Mouse (Mus musculus) cerebellum, adult 8-10 months (tissue): Measurements from ENCODE around the gene Ccl4.

Source experiments
- DNase-seq: peaks from one replicate; pipeline ENCODE4 v3.0.0; 2022

The Ccl4 gene

DNA sequence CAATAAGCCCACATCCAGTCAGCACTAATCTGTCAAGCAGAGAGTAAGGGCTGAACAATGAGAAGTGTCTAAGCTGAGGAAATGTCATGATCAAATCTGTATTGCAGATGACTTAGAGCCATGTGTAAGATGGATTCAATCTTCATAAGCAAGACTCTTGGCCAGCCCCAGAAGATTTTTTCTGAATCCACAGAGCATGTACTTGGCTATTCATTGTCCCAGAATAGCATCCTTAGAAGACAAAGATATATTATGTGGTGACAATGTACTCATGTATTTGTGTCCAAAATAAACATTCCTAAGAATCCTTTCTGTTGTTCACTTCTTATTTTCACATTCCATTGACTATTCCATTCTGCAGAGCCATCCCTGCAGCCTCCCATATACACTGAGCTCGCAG, 27.5 kb downstream of the Ccl4 start:
- DNase-seq = no peak

DNA sequence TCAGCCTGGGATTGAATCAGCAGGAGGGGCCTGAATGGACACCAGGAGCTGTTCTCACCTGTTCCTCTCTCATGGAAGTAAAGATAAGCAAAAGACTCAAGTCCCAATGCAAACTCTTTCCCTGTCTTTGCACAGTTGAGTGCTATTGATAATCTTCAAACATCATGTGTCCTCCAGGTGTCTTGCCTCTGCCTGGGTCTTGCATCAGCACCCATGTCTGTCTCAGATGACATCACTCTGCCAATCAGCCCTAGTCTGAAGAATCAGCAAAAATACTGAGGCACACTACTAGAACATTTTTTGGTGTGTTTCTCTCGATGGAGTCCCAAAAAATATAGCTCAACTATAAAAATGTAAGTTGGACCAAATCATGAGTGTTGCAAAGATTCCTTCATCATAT, 29.6 kb downstream of the Ccl4 start:
- DNase-seq = no peak

DNA sequence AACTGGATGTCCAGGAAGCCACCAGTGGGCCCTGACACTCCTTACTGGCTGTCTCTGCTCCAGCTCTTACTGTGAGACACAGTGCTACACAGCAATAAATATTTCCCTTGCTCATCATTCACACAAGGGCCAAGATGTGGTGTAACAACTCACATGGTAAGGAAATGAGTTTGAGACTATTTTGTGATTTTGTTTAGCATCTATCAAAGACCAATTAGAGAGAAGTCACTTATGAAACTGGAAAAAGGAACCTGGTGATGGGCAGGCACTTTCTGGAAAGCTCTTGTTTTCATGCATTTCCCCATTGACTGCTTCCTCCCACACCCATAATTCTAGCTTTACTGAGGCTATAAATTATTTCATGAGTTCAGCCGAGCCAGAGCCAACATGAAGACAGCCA, 41.3 kb downstream of the Ccl4 start, which contains the start of gene Wfdc17:
Gene Wfdc17, plus strand, starts transcription at position 287 of the 400 bp plus-strand sequence.
- no peak for DNase-seq

DNA sequence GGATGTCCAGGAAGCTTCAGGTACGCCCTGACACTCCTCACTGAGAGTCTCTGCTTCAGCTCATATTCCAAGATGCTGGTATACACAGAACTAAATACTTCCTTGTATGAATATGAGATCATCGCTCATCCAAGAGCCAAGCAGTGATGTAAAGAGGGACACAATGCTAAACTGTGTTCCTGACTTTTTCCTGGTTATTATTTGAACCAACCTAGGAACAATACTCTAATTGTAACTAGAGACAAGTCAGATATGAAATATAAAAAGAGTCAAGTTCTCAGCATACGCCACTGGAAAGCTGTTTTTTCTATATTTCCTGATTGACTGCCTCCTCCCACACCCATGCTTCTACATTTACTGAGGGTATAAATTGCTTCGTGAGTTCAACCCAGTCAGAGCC, 46.3 kb downstream of the Ccl4 start, which contains the start of gene Wfdc18:
Gene Wfdc18, plus strand, starts transcription at position 301 of the 400 bp plus-strand sequence.
- no peak for DNase-seq

DNA sequence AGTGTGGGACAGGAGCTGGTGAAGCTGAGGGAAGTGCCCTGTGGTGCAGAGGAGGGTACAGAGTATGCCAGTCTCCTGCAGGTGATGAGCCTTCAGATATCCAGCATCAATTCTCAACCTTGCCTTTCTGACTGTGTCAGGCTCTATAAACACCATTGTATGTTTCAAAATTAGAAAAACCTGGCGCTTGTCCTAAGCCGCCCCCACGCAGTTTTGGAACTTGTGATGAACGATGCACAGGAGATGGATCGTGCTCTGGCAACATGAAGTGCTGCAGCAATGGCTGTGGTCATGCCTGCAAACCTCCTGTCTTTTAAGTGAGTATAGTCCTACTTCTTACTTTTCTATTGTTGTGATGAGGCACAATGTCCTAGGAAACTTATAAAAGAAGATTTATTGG, 47.3 kb downstream of the Ccl4 start:
- DNase-seq = no peak

DNA sequence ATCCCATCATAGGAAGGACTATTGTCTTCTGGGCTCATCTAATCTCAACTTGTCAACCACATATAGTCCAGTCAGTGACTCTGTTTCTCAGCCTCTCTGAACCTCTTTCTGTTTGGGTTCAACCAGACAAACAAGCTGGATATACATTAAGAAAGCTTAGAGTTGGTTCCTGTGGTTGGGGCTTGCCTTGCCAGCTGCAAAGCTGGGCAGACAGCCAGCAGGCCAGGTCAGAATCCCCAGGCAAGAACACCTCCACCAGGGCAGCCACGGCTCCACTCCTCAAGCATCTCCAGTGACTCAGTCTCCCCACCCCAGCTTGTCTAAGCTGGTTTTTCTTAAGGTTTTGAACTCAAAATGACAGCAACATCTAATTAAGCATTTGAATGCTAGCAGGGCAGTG, 50.3 kb downstream of the Ccl4 start:
- DNase-seq = no peak

DNA sequence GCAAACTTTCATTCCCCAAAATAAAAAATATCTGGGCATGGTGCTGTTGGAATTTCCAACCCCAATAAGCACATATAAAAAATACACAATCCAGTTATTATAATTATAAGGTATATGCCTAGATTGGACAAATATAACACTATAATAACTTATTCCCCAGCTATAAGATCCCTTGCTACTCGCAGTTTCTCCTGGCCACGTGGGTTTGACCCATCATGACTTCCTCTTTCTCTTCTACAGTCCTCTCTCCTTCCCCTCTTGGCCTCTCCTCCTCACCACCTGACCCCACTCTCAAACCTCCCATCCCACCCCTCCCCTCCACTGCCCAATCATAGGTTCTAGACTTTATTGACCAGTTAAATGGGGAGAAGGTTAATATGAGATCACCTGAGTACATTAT, 51.5 kb downstream of the Ccl4 start:
- DNase-seq = no peak
